Mouse (Mus musculus): ENCODE measurements around the gene Slc36a1.

The Slc36a1 gene

GRCm38 (mm10) chr11:55204159-55204596, at the start of gene Slc36a1:
Gene Slc36a1, plus strand, starts transcription at chr11:55204350.
- in situ Hi-C loops (cut with MboI; ENCODE audit: unreplicated experiment in 2 of 2): loop anchor here (5.0 to 25.0 kb wide), 4 partner anchors 33 to 908 kb away; no protein-coding TSS in a partner anchor

- in situ Hi-C loops (cut with MboI; ENCODE audit: unreplicated experiment in 2 of 2): loop anchor here (5.0 to 25.0 kb wide), 6 partner anchors 67 to 467 kb away; no protein-coding TSS in a partner anchor
Observed at GRCm38 (mm10) chr11:55154398-55155069, 49.6 kb upstream of the Slc36a1 start.

DNA sequence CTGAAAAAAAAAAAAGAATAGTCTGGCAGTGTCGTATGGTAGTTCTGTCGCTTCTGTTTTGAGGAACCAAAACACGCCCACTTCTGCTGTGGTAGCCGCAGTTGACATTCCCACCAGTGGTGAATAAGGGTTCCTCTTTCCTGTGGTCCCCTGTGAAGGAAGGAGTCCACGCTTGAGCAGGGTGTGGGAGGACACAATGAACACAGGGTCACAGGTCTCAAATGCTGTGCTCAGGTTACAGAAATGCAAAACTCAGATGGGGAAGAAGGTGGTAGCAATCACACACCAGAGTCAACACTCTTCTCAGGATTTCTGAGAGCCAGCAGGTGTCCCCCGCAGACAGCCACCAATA, 49.1 kb upstream of the Slc36a1 start:
- in situ Hi-C loops (cut with MboI; ENCODE audit: unreplicated experiment in 2 of 2): loop anchor here (5.0 to 25.0 kb wide), 6 partner anchors 68 to 468 kb away; no protein-coding TSS in a partner anchor

DNA sequence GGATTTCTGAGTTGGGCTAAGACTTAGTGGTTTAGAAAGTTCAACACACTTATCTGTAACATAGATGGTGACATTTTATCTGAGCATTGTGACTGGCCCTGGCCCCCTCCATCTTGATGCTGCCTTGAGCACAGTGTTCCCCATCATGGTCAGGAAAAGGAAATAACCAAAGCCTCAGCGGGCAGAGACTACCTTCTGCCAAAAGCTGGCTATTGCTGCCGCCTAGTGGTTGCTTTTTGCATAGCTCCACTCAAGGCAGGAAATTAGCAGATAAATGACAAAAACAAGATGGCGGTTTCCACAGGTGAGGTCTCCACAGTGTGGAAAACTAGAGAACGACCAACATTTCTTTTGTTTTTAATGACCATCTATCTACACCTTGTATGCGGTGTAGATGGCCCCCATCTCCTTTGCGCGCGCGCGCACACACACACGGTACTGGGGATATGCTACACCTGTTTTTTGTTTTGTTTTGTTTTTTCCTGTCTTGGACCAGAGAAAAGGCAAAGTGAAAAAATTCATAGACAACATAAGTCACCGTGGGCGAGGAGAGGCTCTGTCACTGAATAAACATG, 45.3 kb upstream of the Slc36a1 start:
- in situ Hi-C loops (cut with MboI; ENCODE audit: unreplicated experiment in 2 of 2): loop anchor here (5.0 to 25.0 kb wide), 6 partner anchors 72 to 472 kb away; no protein-coding TSS in a partner anchor

GRCm38 (mm10) chr11:55162670-55163069, 41.5 kb upstream of the Slc36a1 start:
- in situ Hi-C loops (cut with MboI; ENCODE audit: unreplicated experiment in 2 of 2): loop anchor here in 1 of 2 experiments (25.0 kb wide), 1 partner anchor 475 kb away; no protein-coding TSS in a partner anchor

DNA sequence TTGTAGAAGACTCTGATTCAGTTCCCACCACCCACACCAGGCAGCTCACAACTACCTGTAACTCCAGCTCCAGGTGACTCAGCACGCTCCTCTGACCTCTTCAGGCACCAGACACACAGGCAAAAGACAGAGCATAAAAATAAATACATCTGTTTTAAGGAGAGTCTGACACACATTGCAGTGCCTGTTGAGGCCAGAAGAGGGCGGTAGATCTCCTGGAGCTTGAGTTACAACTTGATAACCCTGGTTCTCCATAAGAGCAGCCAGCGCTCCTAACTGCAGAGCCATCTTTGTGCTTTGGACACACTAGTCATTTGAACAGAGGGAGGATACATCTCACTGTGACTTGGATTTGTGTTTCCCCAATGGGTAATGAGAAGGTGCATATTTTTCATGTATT, 39.4 kb upstream of the Slc36a1 start:
- in situ Hi-C loops (cut with MboI; ENCODE audit: unreplicated experiment in 2 of 2): loop anchor here in 1 of 2 experiments (25.0 kb wide), 1 partner anchor 477 kb away; no protein-coding TSS in a partner anchor

DNA sequence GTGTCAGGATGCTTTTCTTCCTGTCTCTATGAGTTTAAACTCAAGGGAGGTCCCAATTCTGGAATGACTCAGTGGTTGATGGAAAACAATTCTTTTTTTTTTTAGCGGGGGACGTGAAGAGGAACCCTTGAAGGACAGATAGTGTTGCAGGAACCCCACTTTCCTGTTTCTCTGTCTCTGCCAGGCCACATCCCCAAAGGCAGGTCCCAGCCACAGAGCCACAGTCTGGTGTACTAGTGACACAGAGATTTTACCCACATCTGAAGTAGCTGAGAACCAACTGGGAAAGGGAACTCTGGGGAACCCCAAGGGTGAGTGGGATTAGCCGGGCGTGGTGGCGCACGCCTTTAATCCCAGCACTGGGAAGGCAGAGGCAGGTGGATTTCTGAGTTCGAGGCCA, 38.4 kb upstream of the Slc36a1 start:
- in situ Hi-C loops (cut with MboI; ENCODE audit: unreplicated experiment in 2 of 2): loop anchor here in 1 of 2 experiments (25.0 kb wide), 1 partner anchor 478 kb away; no protein-coding TSS in a partner anchor

DNA sequence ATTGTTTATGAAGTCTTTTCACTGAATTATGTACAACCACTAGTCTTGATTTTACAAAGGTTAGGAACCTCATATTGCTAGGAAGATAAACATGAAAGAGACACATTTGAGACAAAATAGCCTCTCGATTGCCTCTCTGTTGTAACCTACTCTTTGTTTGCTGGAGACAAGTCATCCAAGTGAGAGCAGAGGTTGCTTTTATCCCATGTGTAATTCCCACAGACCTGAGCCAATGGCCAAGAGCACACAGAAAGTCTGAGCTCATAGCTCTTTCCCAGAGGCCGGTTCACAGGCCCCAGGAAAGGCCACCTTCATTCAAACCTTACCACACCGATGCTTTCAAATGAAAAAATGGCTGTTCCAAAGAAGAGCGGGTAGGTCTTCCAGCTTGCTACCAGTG, 35.6 kb upstream of the Slc36a1 start:
- in situ Hi-C loops (cut with MboI; ENCODE audit: unreplicated experiment in 2 of 2): loop anchor here in 1 of 2 experiments (25.0 kb wide), 1 partner anchor 481 kb away; no protein-coding TSS in a partner anchor

- in situ Hi-C loops (cut with MboI; ENCODE audit: unreplicated experiment in 2 of 2): loop anchor here in 1 of 2 experiments (25.0 kb wide), 1 partner anchor 482 kb away; no protein-coding TSS in a partner anchor
Observed at GRCm38 (mm10) chr11:55168914-55169313, 35.2 kb upstream of the Slc36a1 start.

DNA sequence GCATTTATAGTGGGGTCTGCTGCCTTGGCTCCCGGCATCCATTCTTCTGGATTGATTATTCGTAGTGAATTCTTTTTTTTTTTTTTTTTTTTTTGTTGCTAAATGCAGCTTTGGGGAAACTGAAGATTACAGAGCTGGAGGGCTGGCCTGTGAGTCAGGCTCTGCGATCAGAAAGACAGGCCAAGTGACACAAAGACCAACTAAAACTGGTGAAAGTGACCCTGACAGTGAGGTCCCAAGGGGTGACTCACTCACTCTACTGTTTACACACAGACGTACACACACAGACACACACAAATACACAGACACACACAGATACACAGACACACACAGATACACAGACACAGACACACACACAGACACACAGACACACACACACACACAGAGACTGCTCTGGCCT, 33.6 kb upstream of the Slc36a1 start:
- in situ Hi-C loops (cut with MboI; ENCODE audit: unreplicated experiment in 2 of 2): loop anchor here in 1 of 2 experiments (25.0 kb wide), 1 partner anchor 483 kb away; no protein-coding TSS in a partner anchor

DNA sequence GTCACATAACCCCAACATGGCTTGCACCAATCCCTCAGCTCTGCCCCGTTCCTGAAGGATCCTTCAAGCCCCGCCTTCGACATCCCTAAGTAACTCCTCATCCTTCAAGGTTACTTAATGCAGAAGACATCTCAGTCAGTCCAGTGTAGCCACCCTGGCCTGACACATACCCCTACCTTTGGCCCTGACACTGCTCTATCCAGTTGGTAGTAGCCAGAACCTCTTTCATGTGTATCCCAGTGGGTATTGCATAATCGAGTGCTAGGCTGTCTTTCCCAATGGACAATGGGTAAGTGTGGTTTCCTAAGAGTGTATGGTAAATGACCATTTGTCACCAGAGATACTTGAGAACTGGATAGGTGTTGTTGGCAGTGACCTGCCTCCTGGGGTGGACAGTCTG, 25.3 kb upstream of the Slc36a1 start:
- in situ Hi-C loops (cut with MboI; ENCODE audit: unreplicated experiment in 2 of 2): no loop called here

DNA sequence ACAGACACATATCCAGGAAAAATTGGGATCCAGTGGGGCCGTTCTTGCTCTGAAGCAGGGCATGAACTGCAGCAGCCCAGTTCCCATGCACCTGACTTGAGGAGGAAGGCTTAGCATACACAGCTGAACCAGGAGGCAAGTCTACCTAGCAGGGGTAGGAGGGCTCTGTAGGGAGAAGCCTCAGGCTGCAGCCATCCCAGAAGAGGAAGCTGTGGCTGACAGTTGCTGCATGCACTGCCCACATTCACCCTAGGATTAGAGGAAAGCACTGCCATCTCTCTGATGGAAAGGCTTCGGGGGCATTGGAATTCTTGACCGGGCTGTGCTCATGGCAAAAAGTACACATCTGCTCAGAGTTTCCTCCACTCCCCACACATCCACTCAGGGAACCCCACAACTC, 24.3 kb upstream of the Slc36a1 start:
- in situ Hi-C loops (cut with MboI; ENCODE audit: unreplicated experiment in 2 of 2): no loop called here

DNA sequence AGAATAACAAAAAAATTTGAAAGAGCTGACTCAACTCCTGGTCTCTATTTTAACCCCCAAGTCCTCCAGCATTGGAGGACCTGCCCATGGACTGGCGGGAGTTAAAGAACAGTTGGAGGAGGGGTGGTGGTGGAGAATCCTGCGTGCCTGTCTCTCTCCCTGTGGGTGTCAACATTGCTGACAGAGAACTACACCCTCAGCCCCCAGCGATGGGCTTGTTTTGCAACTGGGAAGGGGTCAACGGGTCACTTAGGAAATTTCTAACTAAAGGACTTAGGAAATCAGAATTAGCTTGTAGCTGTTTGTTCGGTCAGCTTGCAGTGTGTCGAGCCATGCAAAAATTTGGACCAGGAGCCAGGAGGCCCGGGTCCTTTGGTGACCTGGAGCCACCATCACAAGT, 21.0 kb upstream of the Slc36a1 start:
- in situ Hi-C loops (cut with MboI; ENCODE audit: unreplicated experiment in 2 of 2): no loop called here

GRCm38 (mm10) chr11:55184246-55184645, 19.9 kb upstream of the Slc36a1 start:
- in situ Hi-C loops (cut with MboI; ENCODE audit: unreplicated experiment in 2 of 2): no loop called here

GRCm38 (mm10) chr11:55184733-55185291, 19.3 kb upstream of the Slc36a1 start, which contains the start of gene Slc36a2:
Gene Slc36a2, minus strand, starts transcription at chr11:55185077.
- in situ Hi-C loops (cut with MboI; ENCODE audit: unreplicated experiment in 2 of 2): no loop called here

- in situ Hi-C loops (cut with MboI; ENCODE audit: unreplicated experiment in 2 of 2): no loop called here
Observed at GRCm38 (mm10) chr11:55187292-55187691, 16.9 kb upstream of the Slc36a1 start.

DNA sequence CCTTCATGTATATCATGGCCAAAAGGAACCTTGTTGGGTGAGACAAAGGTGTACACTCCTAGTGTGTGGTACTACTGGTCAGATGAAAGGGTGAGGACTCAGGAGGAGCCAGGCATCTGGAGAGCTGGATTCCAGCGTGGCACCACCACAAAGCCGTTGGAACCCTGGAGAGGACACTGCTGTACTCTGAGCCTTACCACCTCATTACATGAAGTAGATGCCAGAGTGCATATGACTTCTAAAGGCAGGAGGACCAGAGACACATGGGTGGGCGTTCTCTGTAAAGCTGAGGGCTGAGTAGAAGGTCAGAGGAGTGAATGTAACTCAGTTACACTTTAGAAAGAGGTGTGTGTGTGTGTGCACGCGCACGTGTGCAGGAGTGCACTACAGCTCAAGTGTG, 16.4 kb upstream of the Slc36a1 start:
- in situ Hi-C loops (cut with MboI; ENCODE audit: unreplicated experiment in 2 of 2): no loop called here

GRCm38 (mm10) chr11:55190216-55190615, 13.9 kb upstream of the Slc36a1 start:
- in situ Hi-C loops (cut with MboI; ENCODE audit: unreplicated experiment in 2 of 2): loop anchor here in 1 of 2 experiments (10.0 kb wide), 1 partner anchor 195 kb away; no protein-coding TSS in a partner anchor

- in situ Hi-C loops (cut with MboI; ENCODE audit: unreplicated experiment in 2 of 2): loop anchor here in 1 of 2 experiments (10.0 kb wide), 1 partner anchor 188 kb away; no protein-coding TSS in a partner anchor
Observed at GRCm38 (mm10) chr11:55197086-55197485, 7.1 kb upstream of the Slc36a1 start.

- in situ Hi-C loops (cut with MboI; ENCODE audit: unreplicated experiment in 2 of 2): loop anchor here in 1 of 2 experiments (10.0 kb wide), 1 partner anchor 187 kb away; no protein-coding TSS in a partner anchor
Observed at GRCm38 (mm10) chr11:55197740-55198510, 6.2 kb upstream of the Slc36a1 start.
